Mouse (Mus musculus) forebrain, embryonic 16.5 days (tissue): ENCODE data around the gene Gfod1. TPM values are rescaled to one million over a fixed set of nuclear protein-coding genes. Genes with fewer than 3 reads are reported as not detected.
A peak's percentile ranks its signal among the peaks of the same experiment; 100 is the strongest.

Source experiments
- ATAC-seq: fragments of 200-750 bp; cut with Nextera tagmentation; 2 replicates; pipeline ENCODE4 v1.8.0; 2017; ENCODE audit warnings: mild to moderate bottlenecking, moderate library complexity
- H3K27ac ChIP-seq: fragments of 300-500 bp; sonication (generic); 2 replicates; pipeline ENCODE4 v1.5.1; 2014; ENCODE audit warnings: low read length, control low read depth
- H3K27me3 ChIP-seq: fragments of 300-500 bp; sonication (generic); replicated peaks from 2 replicates; pipeline ENCODE4 v1.6.1; 2014; ENCODE audit warnings: low read length; ENCODE audit not compliant: control insufficient read depth, insufficient read depth
- H3K36me3 ChIP-seq: fragments of 300-500 bp; sonication (generic); 2 replicates; pipeline ENCODE4 v1.6.1; 2014; ENCODE audit not compliant: control insufficient read depth, insufficient read depth
- H3K4me1 ChIP-seq: fragments of 300-500 bp; sonication (generic); replicated peaks from 2 replicates; pipeline ENCODE4 v1.6.1; 2014; ENCODE audit warnings: low read length; ENCODE audit not compliant: control insufficient read depth, insufficient read depth
- H3K4me2 ChIP-seq: fragments of 300-500 bp; sonication (generic); 2 replicates; pipeline ENCODE4 v1.6.1; 2014; ENCODE audit warnings: mild to moderate bottlenecking, low read length, control low read depth
- H3K4me3 ChIP-seq: fragments of 300-500 bp; sonication (generic); replicated peaks from 2 replicates; pipeline ENCODE4 v1.5.1; 2014; ENCODE audit warnings: mild to moderate bottlenecking, low read length, control low read depth
- H3K9ac ChIP-seq: fragments of 300-500 bp; sonication (generic); replicated peaks from 2 replicates; pipeline ENCODE4 v1.6.1; 2014; ENCODE audit warnings: low read depth, low read length, control low read depth
- H3K9me3 ChIP-seq: fragments of 300-500 bp; sonication (generic); 2 replicates; pipeline ENCODE4 v1.6.1; 2016; ENCODE audit warnings: low read length; ENCODE audit not compliant: control insufficient read depth
- WGBS: fragments of 180-500 bp; shearing (Covaris S2); extraction: QIAGEN DNeasy Blood & Tissue Kit; methylation state at CpG from one replicate; pipeline ENCODE4 v1.1.7; 2014; 5-methylcytosine and 5-hydroxymethylcytosine counted together
- polyA plus RNA-seq: library from polyadenylated mRNA; unstranded; fragments of >200 nt; fragmentation: Nextera tagmentation; extraction: Ambion mirVana; gene quantifications from 2 replicates; pipeline ENCODE4 v1.2.1, GENCODE M21; 2015

The Gfod1 gene
- polyA plus RNA-seq, 1 experiment from 2014 or later = 2.3 TPM

DNA sequence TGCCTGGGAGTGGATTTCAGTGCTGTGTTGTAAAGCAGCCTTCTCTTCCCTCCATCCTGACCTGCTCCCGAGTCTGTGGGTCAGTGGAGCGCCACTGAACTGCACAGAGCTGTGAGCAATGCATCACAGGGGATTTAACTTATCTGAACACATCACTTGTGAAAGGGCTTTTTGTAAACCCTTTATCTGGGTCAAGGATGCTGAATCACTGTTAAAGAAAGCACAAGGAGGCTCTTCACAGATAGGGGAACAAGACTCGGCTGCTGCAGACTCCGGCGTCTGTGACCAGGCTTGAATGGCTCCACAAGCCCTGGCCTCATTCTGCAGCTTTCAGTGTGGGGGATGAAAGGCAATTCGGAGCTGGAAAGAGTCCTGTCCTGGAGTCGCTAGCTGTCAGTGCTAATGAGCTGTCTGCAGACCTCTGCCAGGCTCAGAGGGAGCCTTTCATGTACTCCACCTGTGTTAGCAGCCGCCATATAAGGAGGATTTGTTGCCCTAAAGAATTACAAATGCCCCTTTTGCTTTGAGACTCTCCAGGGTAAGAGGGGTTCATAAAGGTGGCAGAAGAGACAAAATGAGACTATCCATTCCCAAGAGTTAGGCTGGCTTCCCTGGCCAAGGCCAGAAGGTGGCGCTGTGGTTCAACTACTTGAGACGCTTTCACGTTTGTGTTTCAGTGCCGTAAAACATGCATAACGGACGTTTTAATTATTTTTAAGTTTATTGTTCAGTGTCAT, 121.3 kb downstream of the Gfod1 start:
- Histone ChIP-seq H3K9me3 (no peaks in the 10 kb centered on the region), H3K27ac (no peak overlapping the region; the same call in 1 of the 2 replicates), H3K36me3 (no peaks in the 10 kb centered on the region), H3K4me2 (peak overlapping the region; percentile 59), H3K4me1 (peaks cover 9% of the 10 kb centered on the region), H3K27me3 (no peaks in the 10 kb centered on the region), H3K4me3 (peak overlapping the region; percentile 39), H3K9ac (peak overlapping the region; percentile 32)
- peak; percentile 76 for ATAC-seq
- 5% methylated on average over 14 of the region's 14 CpGs for WGBS

DNA sequence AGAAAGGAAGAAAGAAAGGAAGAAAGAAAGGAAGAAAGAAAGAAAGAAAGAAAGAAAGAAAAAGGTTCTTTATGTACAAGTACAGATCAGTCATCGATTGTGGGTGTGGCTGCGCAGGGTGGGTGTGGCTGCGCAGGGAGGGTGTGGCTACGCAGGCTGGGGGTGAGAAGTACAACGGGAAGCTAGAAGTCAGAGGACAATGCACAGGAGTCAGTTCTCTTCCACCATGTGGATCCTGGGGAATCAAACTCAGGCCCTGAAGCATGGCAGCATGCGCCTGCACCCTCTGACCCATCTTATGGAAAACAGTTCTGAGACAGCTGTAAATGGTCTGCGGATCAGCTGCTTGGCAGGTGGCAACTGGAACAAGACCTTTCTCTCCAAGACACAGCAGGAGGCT, 122.9 kb downstream of the Gfod1 start:
- no peak for ATAC-seq
- no peak overlapping the region for H3K4me3 ChIP-seq
- H3K27me3 ChIP-seq = no peaks in the 10 kb centered on the region
- H3K4me2 ChIP-seq = no peak overlapping the region
- H3K9me3 ChIP-seq = no peaks in the 10 kb centered on the region
- WGBS = 63% methylated on average over 7 of the region's 7 CpGs
- no peaks in the 10 kb centered on the region for H3K36me3 ChIP-seq
- no peak overlapping the region for H3K27ac ChIP-seq
- peaks cover 9% of the 10 kb centered on the region for H3K4me1 ChIP-seq
- no peak overlapping the region for H3K9ac ChIP-seq

DNA sequence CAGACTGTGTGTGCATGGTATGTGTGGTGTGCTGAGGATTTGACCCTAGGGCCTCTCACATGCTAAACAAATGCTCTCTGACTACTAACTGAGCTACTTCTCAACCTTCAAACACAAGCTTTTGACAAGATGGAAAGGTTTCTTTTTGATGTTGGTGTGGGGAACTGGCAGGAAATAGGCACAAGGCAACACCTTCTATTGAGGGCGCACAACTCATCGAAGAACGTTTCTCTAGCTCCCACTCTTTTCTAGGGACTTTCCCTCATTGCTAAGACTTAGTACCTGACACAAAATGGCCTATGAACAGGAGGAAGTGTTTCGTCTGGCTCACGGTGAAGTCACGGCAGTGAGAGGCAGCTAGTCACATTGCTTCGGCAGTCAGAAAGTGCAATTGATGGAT, 126.7 kb downstream of the Gfod1 start:
- H3K27ac ChIP-seq = no peak overlapping the region
- whole genome bisulfite sequencing = 92% methylated on average over 7 of the region's 7 CpGs
- H3K4me2 ChIP-seq = no peak overlapping the region
- no peak overlapping the region for H3K9ac ChIP-seq
- no peak for ATAC-seq
- H3K36me3 ChIP-seq = no peaks in the 10 kb centered on the region
- no peak overlapping the region for H3K4me3 ChIP-seq
- no peaks in the 10 kb centered on the region; the same call in 1 of the 2 replicates for H3K4me1 ChIP-seq
- no peaks in the 10 kb centered on the region for H3K27me3 ChIP-seq
- no peaks in the 10 kb centered on the region for H3K9me3 ChIP-seq

DNA sequence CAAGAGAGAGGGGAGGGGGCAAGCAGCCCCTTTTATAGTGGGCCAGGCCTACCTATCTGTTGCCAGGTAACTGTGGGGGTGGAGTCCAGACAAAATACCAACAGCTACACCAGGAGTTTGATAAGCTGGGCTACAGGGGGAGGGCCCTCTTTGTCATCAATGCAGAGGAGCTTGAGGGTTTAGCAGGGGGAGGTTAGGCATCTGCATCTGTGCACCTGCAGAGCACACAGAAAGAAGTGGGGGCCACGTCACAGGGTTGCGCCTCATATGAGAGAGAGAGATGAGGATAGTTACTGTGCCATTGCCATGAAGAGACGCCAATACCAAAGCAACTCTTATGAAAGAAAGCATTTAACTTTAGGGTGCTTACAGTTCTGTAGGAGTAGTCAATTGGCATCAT, 127.3 kb downstream of the Gfod1 start:
- no peak overlapping the region for H3K27ac ChIP-seq
- 96% methylated on average over 3 of the region's 3 CpGs for WGBS
- no peaks in the 10 kb centered on the region for H3K27me3 ChIP-seq
- ATAC-seq = no peak
- H3K9me3 ChIP-seq = no peaks in the 10 kb centered on the region
- H3K4me1 ChIP-seq = peaks cover 5% of the 10 kb centered on the region
- H3K4me3 ChIP-seq = no peak overlapping the region
- H3K9ac ChIP-seq = no peak overlapping the region
- H3K4me2 ChIP-seq = no peak overlapping the region
- no peaks in the 10 kb centered on the region for H3K36me3 ChIP-seq

DNA sequence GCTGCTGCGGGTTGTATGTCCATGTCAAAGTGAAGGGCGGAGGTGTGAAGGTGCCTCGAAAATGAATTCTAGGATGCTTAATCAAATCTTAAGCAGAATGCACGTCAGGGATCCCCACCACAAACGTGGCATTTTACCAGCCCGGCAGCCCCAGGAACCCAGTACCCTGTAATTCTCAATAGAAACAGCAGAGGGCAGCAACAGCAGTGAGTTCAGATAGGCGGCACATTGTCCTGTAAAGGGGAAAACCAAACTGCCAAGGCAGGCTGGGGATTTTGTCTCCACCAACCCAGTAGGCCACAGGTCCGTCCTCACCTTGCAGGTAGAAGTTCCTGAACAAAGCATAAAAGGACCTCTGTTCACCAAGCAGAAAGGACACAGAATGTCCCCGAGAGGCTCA, 130.7 kb downstream of the Gfod1 start:
- Histone ChIP-seq H3K4me3 (no peak overlapping the region), H3K9ac (no peak overlapping the region), H3K4me2 (no peak overlapping the region), H3K27me3 (no peaks in the 10 kb centered on the region), H3K27ac (no peak overlapping the region), H3K4me1 (peaks cover 9% of the 10 kb centered on the region), H3K36me3 (no peaks in the 10 kb centered on the region), H3K9me3 (no peaks in the 10 kb centered on the region)
- no peak for ATAC-seq
- WGBS = 16% methylated on average over 9 of the region's 9 CpGs

DNA sequence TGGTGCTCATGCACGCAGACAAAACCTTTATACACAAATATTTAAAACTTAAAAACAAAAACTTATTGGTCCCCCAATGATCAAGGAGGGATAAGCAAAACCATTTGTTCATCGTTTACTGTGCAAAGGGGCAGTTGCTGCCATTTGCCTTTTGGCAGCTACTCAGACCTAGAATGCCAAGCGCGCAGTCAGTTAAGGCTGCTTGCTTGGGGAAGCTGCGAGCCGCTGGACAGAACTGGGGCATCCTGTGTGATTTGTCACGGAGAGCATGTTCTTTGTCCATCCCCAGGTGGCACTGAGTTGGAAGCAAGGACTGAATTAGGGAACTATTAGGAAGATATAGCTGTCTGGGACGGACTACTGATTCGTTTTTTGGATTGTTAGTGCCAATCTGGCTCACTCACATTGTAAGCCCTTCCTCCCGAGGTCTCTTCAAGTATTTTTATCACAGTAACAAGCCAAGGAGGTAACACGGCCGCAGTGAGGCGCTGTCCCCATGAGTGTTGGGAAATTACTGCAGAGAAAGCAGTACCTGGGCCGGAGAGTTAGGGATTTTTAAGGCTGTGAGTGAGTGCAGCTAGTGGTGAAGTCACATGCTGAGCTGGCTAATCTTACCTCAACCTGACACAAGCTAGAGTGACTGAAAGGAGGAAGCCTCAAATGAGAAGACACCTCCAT, 131.8 kb downstream of the Gfod1 start:
- WGBS = 35% methylated on average over 14 of the region's 14 CpGs
- Histone ChIP-seq H3K4me1 (peaks cover 9% of the 10 kb centered on the region), H3K27ac (no peak overlapping the region), H3K4me2 (peak overlapping the region; percentile 87), H3K9me3 (no peaks in the 10 kb centered on the region), H3K9ac (peak overlapping the region; percentile 91), H3K4me3 (peak overlapping the region; percentile 79), H3K27me3 (no peaks in the 10 kb centered on the region), H3K36me3 (no peaks in the 10 kb centered on the region)
- ATAC-seq = no peak

DNA sequence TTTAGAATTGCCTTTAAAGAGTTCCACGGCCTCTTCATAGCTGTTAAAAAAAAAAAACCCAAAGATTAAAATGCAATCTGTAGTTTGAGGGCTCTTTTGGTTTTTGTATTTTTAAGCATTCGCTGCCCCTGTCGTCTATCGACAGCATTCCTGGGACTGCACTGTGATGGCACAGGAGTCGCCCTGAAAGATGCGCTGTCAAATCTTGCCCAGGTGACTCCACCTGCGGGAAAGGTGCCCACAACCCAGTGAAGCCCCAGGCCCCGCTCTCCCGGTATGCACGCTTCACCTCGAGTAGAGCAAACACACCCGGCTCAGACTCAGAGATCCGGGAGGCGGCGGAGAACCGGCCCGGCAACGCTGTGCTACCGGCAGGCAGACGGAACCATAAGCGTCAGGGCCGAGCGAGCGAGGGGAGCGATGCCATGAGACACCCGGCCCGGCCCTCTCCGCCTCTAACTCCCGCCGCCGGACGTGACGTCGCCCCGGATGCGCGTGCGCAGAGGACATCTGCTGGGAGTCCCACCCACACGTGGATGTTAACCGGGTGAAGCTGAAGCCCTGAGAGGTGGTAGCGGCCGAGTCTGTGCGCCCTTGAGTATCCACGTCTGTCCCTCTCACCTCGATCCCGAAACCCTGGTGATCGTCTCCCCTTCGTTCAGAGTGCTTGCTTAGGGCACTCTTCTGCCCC, 132.8 kb downstream of the Gfod1 start, which contains the start of gene Tbc1d7:
TSS of gene Tbc1d7 (minus strand) at position 482 of the 691 bp plus-strand sequence.
- WGBS = under 1% methylated on average over 48 of the region's 48 CpGs
- ATAC-seq = peak; percentile 97
- Histone ChIP-seq H3K4me1 (peaks cover 9% of the 10 kb centered on the region), H3K27me3 (no peaks in the 10 kb centered on the region), H3K4me2 (peak within 1 kb of the TSS; percentile 87), H3K9me3 (no peaks in the 10 kb centered on the region), H3K27ac (peak within 1 kb of the TSS; percentile 89), H3K9ac (peak within 1 kb of the TSS; percentile 91), H3K4me3 (peak within 1 kb of the TSS; percentile 79), H3K36me3 (no peaks in the 10 kb centered on the region)

DNA sequence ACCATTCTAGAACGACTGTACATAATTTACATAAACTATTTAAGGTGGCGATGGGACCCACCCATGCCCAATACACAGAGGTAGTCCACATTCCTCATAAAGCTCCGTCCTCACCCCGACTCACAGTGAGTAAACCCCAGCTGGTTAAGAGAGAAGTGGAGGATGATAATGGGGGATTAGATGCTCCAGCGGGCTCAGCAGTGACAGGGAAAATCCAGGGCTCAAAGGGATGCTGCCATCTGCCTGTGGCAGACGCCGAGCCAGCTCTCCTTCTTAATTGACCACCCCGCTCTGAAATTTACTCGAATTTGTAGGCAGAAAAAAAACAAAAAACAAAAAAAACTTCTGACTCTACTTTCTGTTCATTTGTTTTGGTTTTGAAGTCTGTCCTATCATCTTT, 136.3 kb downstream of the Gfod1 start:
- Histone ChIP-seq H3K36me3 (peaks cover 5% of the 10 kb centered on the region; the same call in 1 of the 2 replicates), H3K4me2 (no peak overlapping the region), H3K27me3 (no peaks in the 10 kb centered on the region), H3K4me3 (no peak overlapping the region), H3K27ac (no peak overlapping the region), H3K9ac (no peak overlapping the region), H3K9me3 (no peaks in the 10 kb centered on the region), H3K4me1 (peaks cover 9% of the 10 kb centered on the region)
- ATAC-seq = no peak
- 64% methylated on average over 9 of the region's 9 CpGs for WGBS

DNA sequence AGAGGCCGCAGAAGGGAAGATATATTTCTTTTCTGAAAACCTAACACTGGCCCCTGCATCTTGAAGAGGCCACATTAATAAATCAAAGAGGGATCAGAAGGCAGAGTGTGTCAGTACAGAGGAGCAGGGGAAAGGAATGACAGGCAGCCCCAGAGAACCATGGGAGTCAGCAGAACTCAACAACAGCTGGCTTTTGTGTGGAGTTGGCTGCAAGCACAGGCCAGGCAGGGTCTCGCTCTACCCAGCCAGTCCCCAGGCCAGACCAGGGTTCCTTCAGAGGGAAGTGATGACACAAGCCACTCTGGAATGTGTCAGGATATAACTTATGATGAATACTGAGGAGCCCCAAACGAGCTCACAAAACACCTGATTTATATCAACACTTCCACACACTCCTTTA, 144.5 kb downstream of the Gfod1 start:
- Histone ChIP-seq H3K9ac (no peak overlapping the region), H3K9me3 (no peaks in the 10 kb centered on the region), H3K4me1 (no peaks in the 10 kb centered on the region), H3K27me3 (no peaks in the 10 kb centered on the region), H3K4me2 (no peak overlapping the region), H3K4me3 (no peak overlapping the region), H3K36me3 (peaks cover 8% of the 10 kb centered on the region; the same call in 1 of the 2 replicates), H3K27ac (no peak overlapping the region)
- ATAC-seq = no peak
- 81% methylated on average over 3 of the region's 3 CpGs for WGBS
